Mouse (Mus musculus) cerebellum, adult 11-12 months (tissue): ENCODE data around the gene Tenm4.

Experiments used
- DNase-seq: peaks from one replicate; pipeline ENCODE4 v3.0.0; 2022

Tenm4 gene

GRCm38 (mm10) chr7:96204809-96205350 lies 33.8 kb downstream of the Tenm4 start:
- no peak for DNase-seq

DNA sequence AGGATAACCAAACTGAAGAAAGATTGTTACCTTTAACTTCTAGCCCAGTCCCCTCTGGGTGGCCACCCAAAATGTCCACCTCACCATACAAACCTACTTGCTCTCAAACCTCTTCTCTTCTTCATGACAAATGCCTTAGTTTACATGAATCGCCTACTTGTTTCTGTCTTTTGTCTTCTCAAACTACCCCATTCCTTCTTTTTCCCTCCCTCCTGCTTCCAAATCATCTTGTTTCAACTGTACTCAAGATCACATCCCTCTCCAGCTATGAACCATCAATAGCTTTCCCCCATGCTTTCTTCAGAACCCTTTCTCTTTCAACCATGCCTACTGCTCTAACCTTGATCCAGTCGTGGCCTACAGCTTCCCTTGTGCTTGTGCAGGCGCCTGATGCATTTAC lies 36.0 kb downstream of the Tenm4 start:
- DNase-seq: no peak

- DNase-seq: peak; percentile 7
These were observed 38.9 kb downstream of the Tenm4 start for GRCm38 (mm10) chr7:96209783-96210524.

- DNase-seq: peak; percentile 7
These were observed 39.7 kb downstream of the Tenm4 start for GRCm38 (mm10) chr7:96210525-96211369.

- no peak for DNase-seq
These were observed 40.6 kb downstream of the Tenm4 start for GRCm38 (mm10) chr7:96211618-96212021.

DNA sequence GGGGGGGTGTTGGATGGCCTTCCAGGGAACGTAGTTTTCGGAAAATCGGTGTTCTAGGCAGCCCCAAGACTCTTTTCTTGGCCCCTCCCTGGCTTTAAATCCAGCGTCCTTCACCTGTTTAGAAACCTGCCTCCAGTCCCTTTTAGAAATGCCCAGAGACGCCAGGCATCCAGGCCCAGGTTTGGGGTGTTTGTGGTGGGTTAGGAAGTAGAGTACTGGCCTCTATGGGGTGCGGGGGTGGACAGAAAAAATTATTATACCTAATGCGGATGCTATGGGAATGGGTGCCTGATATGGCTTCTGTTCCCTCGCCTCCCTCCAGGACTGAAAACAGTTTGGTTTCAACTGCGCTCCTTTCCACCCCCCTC lies 41.2 kb downstream of the Tenm4 start:
- DNase-seq: no peak

DNA sequence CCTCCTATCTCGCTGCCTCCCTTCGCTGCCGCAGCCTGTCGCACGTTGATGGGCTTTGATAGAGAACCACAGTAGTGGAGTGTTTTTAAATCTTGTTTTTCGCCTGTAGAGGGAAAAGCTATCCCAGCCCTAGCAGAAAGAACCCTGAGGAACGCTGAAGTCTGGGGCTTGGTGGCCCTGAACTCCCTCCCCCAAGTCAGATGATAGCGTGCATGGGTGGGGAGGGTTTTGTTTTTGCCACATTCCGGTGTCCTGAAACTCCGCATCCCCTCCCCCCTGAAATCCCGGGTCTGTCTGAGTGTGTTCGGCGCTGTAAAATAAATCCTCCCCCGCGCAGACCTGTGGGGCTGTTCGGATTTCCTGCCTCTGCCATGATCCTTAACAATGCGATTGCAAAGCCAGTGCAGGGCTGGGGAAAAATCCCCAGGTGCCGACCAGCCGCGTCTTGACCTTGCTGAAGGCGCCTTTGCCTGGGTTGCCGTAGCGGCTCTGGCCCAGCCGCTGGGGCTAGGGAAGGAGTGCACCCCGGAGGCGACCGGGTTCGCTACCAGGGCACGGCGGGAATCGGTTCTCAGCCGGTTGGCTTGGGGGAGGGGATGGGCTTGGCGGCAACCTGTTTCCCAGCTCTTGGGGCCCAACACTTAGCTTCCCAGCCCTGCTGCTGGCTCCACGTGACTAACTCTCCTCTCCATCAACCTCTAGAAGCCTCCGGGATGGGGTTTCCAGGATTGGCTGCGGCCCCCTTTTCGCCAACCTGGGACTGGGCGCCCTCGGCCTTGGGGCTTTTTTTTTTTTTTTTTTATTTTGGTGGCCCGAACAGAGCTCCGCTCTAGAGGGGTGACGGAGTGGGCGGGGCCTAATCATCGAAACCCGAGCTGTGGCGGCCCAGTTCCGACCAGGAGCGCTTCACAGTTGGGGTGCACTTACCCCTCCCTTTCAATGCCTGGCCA lies 41.8 kb downstream of the Tenm4 start:
- DNase-seq: peak; percentile 8

- DNase-seq: no peak
These were observed 42.7 kb downstream of the Tenm4 start for GRCm38 (mm10) chr7:96213741-96214140.

DNA sequence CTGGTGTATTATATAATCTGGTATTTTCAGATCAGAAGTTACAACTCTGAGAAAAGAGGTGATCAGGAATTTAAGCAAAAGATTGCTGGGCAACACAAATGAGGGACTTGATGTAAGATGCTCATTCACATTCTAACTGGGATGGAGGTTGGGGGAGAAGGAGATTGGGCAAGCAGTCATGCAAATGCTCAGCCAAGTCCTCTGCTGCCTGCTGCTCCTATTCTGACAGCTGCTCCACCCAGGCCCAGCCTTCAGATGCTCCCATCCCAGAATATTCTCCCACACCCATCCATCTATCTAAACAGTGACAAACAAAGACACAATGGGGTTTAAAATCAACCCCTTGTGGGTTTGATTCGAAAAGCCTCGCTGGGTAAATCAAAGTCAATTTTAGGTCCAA lies 43.8 kb downstream of the Tenm4 start:
- no peak for DNase-seq

DNA sequence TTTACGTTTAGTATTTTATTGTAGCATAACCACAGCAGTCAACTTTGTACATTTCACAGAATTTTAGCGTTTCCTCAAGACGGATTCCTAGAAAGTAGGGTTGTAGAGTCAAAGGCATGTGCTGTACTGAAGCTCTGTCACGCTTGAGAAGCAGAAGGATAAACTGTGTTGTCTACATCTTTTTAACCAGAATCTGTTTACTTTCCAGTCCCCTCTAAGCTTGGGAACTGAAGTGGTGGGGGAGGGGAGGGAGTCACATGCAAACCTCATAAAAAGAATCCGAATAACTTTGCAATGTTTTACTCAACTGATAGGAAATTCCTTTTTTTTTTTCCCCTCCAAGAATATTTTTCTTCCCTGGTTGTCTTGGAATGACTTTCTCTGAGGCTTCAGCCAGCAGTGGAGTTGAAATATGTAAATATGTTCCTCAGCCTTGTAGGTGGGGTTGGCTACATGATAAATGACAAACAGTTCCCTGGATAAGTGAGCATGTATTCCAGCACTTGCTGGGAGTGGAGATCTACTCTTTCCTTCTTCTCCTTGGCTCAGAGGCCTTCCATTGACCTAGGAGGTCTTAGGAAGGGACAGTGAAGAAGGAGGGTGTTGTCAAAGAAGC lies 45.0 kb downstream of the Tenm4 start:
- no peak for DNase-seq

DNA sequence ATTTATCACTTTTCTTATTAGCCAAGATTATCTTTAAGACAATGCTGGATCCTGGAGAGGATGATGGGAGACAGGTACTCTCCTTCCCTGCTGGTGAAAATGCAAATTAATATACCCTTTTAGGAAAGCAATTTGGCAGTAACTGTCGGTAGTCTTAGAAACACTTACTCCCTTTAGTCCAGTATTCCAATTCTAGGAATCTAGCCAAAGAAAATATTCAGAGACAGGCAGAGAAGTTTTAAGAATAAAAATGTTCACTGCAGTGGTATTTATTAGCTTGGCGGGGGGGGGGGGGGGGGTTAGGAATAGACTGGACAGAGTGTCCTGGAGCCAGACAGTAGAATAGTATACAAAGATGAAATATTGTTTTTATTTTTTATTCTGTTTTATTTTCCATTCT lies 48.3 kb downstream of the Tenm4 start:
- no peak for DNase-seq

DNA sequence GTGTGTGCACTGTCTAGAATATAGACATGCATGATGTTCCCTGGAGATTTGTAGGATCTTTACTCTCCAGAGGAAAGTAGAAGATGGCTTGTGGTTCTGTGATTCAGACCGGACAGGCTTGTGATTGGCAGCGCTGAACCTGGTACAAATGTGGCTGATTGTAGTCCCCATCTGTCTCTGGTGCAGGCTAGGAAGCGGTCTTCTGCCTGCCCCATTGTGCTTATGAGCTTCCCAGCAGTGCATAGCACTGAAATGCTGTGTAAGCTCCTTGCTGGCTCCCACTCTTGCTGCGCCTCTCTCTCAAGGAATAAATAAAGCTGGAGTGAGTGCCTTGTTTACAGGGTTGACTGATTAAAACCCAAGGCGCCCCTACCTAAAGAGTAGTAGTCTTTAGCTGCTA lies 49.6 kb downstream of the Tenm4 start:
- DNase-seq: no peak

DNA sequence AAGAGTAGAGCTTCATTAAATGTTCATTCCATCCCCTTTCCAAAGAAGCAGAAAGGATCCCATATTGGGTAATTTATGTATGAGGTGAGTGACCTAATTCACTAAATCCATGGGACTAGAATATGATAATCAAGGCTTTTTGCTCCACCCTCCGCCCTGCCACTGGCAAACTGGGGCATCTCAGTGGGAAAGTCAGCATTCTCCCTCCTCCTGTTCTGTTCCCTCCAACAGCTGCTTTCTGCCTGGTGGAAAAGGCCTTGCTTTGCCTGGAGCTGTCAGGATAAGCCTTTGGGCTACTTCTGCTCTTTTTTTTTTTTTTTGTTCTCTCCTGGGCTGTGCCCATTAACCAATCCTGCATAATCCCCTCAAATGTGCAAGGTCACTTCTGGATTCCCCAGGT lies 51.5 kb downstream of the Tenm4 start:
- DNase-seq: no peak

GRCm38 (mm10) chr7:96228562-96229268 lies 57.7 kb downstream of the Tenm4 start:
- DNase-seq: no peak

GRCm38 (mm10) chr7:96230006-96230719 lies 59.1 kb downstream of the Tenm4 start:
- DNase-seq: no peak

GRCm38 (mm10) chr7:96230720-96231241 lies 59.7 kb downstream of the Tenm4 start:
- DNase-seq: no peak

GRCm38 (mm10) chr7:96235847-96236246 lies 64.8 kb downstream of the Tenm4 start:
- no peak for DNase-seq

- no peak for DNase-seq
These were observed 69.6 kb downstream of the Tenm4 start for GRCm38 (mm10) chr7:96240661-96241060.

DNA sequence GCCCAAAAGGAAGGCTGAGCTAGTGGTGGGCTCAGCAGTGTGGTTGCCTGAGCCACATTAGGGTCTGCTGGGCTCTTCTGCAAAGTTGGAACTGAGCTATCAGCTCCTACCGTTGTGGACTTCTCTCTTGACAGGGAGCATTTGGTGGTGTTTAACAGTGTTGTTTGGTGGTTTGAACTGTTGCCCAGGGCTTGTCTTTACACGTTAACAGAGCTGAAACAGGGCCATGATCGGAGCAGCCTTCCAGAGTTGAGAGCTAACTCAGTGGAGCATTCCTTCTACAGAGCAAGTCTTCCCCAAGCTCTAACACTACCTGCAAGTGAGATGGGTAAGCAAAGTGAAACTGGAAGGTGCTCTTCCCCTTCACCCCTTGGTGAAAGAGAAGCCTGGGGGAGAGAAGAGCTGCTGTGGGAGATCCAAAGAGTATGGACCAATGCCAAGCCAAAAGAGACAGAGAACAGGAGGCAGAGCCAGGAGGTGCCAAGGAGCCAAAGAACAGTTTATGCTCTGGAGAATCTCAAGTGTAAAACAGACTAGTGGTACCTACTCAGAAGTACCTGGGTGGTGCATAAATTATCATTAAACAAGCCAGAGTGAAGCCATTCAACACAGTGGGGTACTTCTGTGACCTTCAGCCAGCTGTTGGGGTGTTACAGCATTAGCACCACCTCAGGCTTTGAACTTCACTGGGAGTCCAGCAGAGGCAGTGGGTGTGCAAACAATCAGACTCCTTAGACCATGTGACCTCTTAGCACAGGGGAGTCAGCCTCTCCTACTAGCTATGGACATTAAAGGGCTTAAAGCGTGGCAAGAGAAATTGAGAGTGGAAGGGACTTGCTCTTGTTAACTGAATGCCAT lies 71.5 kb downstream of the Tenm4 start:
- DNase-seq: no peak

GRCm38 (mm10) chr7:96244796-96245195 lies 73.8 kb downstream of the Tenm4 start:
- no peak for DNase-seq
